ENCODE assay signal across 14 mouse cellular contexts in genomic region chr4:84018135-84018534, GRCm38 (mm10).
A peak's percentile ranks its signal among the peaks of the same experiment; 100 is the strongest.
DNase-seq lines count a peak whose midpoint lies in the region; ATAC-seq and TF ChIP-seq lines count a peak whose summit lies in the region.
"Had no signal": no experiment of that assay in that cellular context is flagged by ENCODE, and none has a peak within 500 bp of the region (broad histone marks: within the 10 kb centered on the region; RNA-seq: fewer than 3 reads in every experiment).

No protein-coding gene starts in this region.

- H3K4me3 ChIP-seq in intestine, embryonic 14.5 days (ENCODE audit: low read depth, low read length) = no peak overlapping the region
- H3K4me3 ChIP-seq in intestine, postnatal 0 days (ENCODE audit: low read depth, low read length) = no peak overlapping the region
- H3K4me3 ChIP-seq in midbrain, embryonic 10.5 days = no peak overlapping the region
- H3K4me3 ChIP-seq in midbrain, embryonic 11.5 days (ENCODE audit: low read depth, low read length) = no peak overlapping the region
- H3K4me3 ChIP-seq in limb, embryonic 10.5 days = no peak overlapping the region
- H3K4me3 ChIP-seq: midbrain, embryonic 12.5 days had no signal

- 0 out of 2 replicates have a peak overlapping the region, but pooled peaks have one; percentile 10 for H3K27ac ChIP-seq in intestine, embryonic 14.5 days (ENCODE audit: low read depth)
- no peak overlapping the region for H3K27ac ChIP-seq in intestine, postnatal 0 days (ENCODE audit: low read depth, low read length)
- no peak overlapping the region; the same call in 1 of the 2 replicates for H3K27ac ChIP-seq in midbrain, embryonic 10.5 days (replicated peaks)
- H3K27ac ChIP-seq in midbrain, embryonic 11.5 days (ENCODE audit: low read depth, low read length) = no peak overlapping the region
- H3K27ac ChIP-seq in limb, embryonic 10.5 days = peak overlapping the region; percentile 1; the same call in 1 of the 2 replicates
- H3K27ac ChIP-seq: midbrain, embryonic 12.5 days had no signal

- peaks cover 13% of the 10 kb centered on the region; the same call in 1 of the 2 replicates for H3K4me1 ChIP-seq in intestine, embryonic 14.5 days (replicated peaks; ENCODE audit: control insufficient read depth, insufficient read depth, low read length)
- H3K4me1 ChIP-seq in intestine, postnatal 0 days (replicated peaks; ENCODE audit: control insufficient read depth, insufficient read depth, low read length) = no peaks in the 10 kb centered on the region
- peaks cover 5% of the 10 kb centered on the region for H3K4me1 ChIP-seq in midbrain, embryonic 10.5 days
- no peaks in the 10 kb centered on the region for H3K4me1 ChIP-seq in midbrain, embryonic 11.5 days (ENCODE audit: control insufficient read depth, insufficient read depth, low read length)
- peaks cover 43% of the 10 kb centered on the region for H3K4me1 ChIP-seq in limb, embryonic 10.5 days

- TF ChIP-seq CTCF in intestine, postnatal 0 days (IDR thresholded peaks at IDR 0.05; ENCODE audit: low read depth) = no peak

- ATAC-seq in intestine, embryonic 14.5 days (replicated peaks; ENCODE audit: low FRiP score, low TSS enrichment, low read depth) = no peak
- ATAC-seq in intestine, postnatal 0 days = no peak
- ATAC-seq in midbrain, embryonic 11.5 days (ENCODE audit: low FRiP score) = no peak

- no peak overlapping the region for H3K9ac ChIP-seq in intestine, embryonic 14.5 days (ENCODE audit: low read length)
- H3K9ac ChIP-seq in intestine, postnatal 0 days (ENCODE audit: low read depth, low read length) = no peak overlapping the region
- H3K9ac ChIP-seq in midbrain, embryonic 11.5 days (ENCODE audit: low read length) = no peak overlapping the region
- H3K9ac ChIP-seq: midbrain, embryonic 12.5 days had no signal

- no peaks in the 10 kb centered on the region for H3K36me3 ChIP-seq in intestine, embryonic 14.5 days (ENCODE audit: control insufficient read depth, insufficient read depth, low read length)
- no peaks in the 10 kb centered on the region for H3K36me3 ChIP-seq in intestine, postnatal 0 days (ENCODE audit: control insufficient read depth, insufficient read depth)
- no peaks in the 10 kb centered on the region for H3K36me3 ChIP-seq in midbrain, embryonic 10.5 days
- H3K36me3 ChIP-seq in midbrain, embryonic 11.5 days (ENCODE audit: control insufficient read depth, insufficient read depth, low read length) = no peaks in the 10 kb centered on the region
- no peaks in the 10 kb centered on the region for H3K36me3 ChIP-seq in limb, embryonic 10.5 days
- H3K36me3 ChIP-seq: midbrain, embryonic 12.5 days had no signal

- no peaks in the 10 kb centered on the region for H3K9me3 ChIP-seq in intestine, embryonic 14.5 days (ENCODE audit: control insufficient read depth, low read length)
- no peaks in the 10 kb centered on the region for H3K9me3 ChIP-seq in intestine, postnatal 0 days (ENCODE audit: control insufficient read depth)
- H3K9me3 ChIP-seq in midbrain, embryonic 10.5 days (replicated peaks) = no peaks in the 10 kb centered on the region
- H3K9me3 ChIP-seq in midbrain, embryonic 11.5 days (ENCODE audit: control insufficient read depth, low read length) = no peaks in the 10 kb centered on the region
- H3K9me3 ChIP-seq in limb, embryonic 10.5 days (replicated peaks) = no peaks in the 10 kb centered on the region
- H3K9me3 ChIP-seq: midbrain, embryonic 12.5 days had no signal

- no peaks in the 10 kb centered on the region for H3K27me3 ChIP-seq in intestine, embryonic 14.5 days (replicated peaks; ENCODE audit: control insufficient read depth, insufficient read depth, low read length)
- no peaks in the 10 kb centered on the region for H3K27me3 ChIP-seq in intestine, postnatal 0 days (replicated peaks; ENCODE audit: control insufficient read depth, insufficient read depth, low read length)
- H3K27me3 ChIP-seq in midbrain, embryonic 10.5 days (ENCODE audit: low read depth, poor library complexity, severe bottlenecking) = no peaks in the 10 kb centered on the region
- no peaks in the 10 kb centered on the region for H3K27me3 ChIP-seq in midbrain, embryonic 11.5 days (ENCODE audit: control insufficient read depth, insufficient read depth, low read length)
- no peaks in the 10 kb centered on the region for H3K27me3 ChIP-seq in limb, embryonic 10.5 days (ENCODE audit: low read depth, poor library complexity, severe bottlenecking)

- WGBS in intestine, embryonic 14.5 days = 60% methylated on average over 7 of the region's 7 CpGs
- WGBS in intestine, postnatal 0 days = 69% methylated on average over 7 of the region's 7 CpGs
- 69% methylated on average over 7 of the region's 7 CpGs for WGBS in midbrain, embryonic 10.5 days
- 67% methylated on average over 7 of the region's 7 CpGs for WGBS in midbrain, embryonic 11.5 days
- 82% methylated on average over 7 of the region's 7 CpGs for WGBS in limb, embryonic 10.5 days

- no peak overlapping the region for H3K4me2 ChIP-seq in intestine, embryonic 14.5 days (ENCODE audit: low read length)
- H3K4me2 ChIP-seq in intestine, postnatal 0 days (replicated peaks; ENCODE audit: low read depth) = no peak overlapping the region
- no peak overlapping the region for H3K4me2 ChIP-seq in midbrain, embryonic 11.5 days
- H3K4me2 ChIP-seq: midbrain, embryonic 12.5 days had no signal

- no peak for DNase-seq in intestine, embryonic 14.5 days (ENCODE audit: low spot score)
- peak; percentile 18 for DNase-seq in midbrain, embryonic 10.5 days (ENCODE audit: low spot score)
- no peak for DNase-seq in midbrain, embryonic 11.5 days (ENCODE audit: low spot score, missing footprints)
- no peak for DNase-seq in limb, embryonic 10.5 days (ENCODE audit: low spot score)
- DNase-seq in layer of hippocampus, adult 11-12 months (ENCODE audit: low spot score) = no peak
- DNase-seq in right cerebral cortex, postnatal 36 days (ENCODE audit: low spot score in 2 of 2) = no peak
- DNase-seq in ovary, adult 18-20 months (ENCODE audit: low spot score) = no peak
- DNase-seq: cerebellum, postnatal 14 days; gastrocnemius, postnatal 36 days; kidney, postnatal 36 days; liver; lung, adult 2 months had no signal

Comparison
In these comparisons a context has a peak if more than half of its experiments do, and no peak if none do; other contexts are left out.
1. H3K27ac ChIP-seq: peak in intestine, embryonic 14.5 days (single experiment) and limb, embryonic 10.5 days (single experiment); none in intestine, postnatal 0 days (single experiment), midbrain, embryonic 10.5 days (single experiment) and midbrain, embryonic 11.5 days (single experiment).